Mouse (Mus musculus) MEL (cell line): ENCODE data around the gene Cwc25.

ENCODE experiments used
- CHD1 ChIP-seq: IDR thresholded peaks from 2 replicates; pipeline ENCODE4 v1.6.1; 2012; ENCODE audit warnings: low read depth, mild to moderate bottlenecking, inconsistent platforms, low read length, improper control_type of control experiment
- CHD2 ChIP-seq: IDR thresholded peaks from 2 replicates; pipeline ENCODE4 v1.6.1; 2011; ENCODE audit warnings: low read length, improper control_type of control experiment
- CTCF ChIP-seq, 3 experiments: IDR thresholded peaks in 2 of 3; conservative IDR thresholded peaks in 1 of 3; 2 replicates each; pipeline ENCODE4 v1.5.1; 2011 to 2012; ENCODE audit warnings: low read length in 3 of 3, low read depth in 2 of 3, mild to moderate bottlenecking in 2 of 3, improper control_type of control experiment in 1 of 3, inconsistent platforms in 1 of 3, mixed read lengths in 1 of 3, moderate library complexity in 1 of 3; ENCODE audit not compliant: control insufficient read depth in 1 of 3, insufficient read depth in 1 of 3, poor library complexity in 1 of 3, severe bottlenecking in 1 of 3
- ELF1 ChIP-seq: IDR thresholded peaks from 2 replicates; pipeline ENCODE4 v1.6.1; 2014; ENCODE audit warnings: low read depth, mild to moderate bottlenecking, inconsistent platforms, low read length, improper control_type of control experiment, moderate library complexity
- EP300 ChIP-seq, 2 experiments: IDR thresholded peaks; 2 replicates each; pipeline ENCODE4 v1.6.1; 2011; ENCODE audit warnings: improper control_type of control experiment in 2 of 2, low read length in 2 of 2, low read depth in 1 of 2, mild to moderate bottlenecking in 1 of 2
- MAFK ChIP-seq: IDR thresholded peaks from 2 replicates; pipeline ENCODE4 v1.6.1; 2011; ENCODE audit warnings: low read depth, mild to moderate bottlenecking, low read length, improper control_type of control experiment, borderline replicate concordance
- MEF2A ChIP-seq: IDR thresholded peaks from 2 replicates; pipeline ENCODE4 v1.6.1; 2014; ENCODE audit warnings: low read depth, mild to moderate bottlenecking, inconsistent platforms, low read length, improper control_type of control experiment; ENCODE audit not compliant: poor library complexity, insufficient replicate concordance, severe bottlenecking; ENCODE audit errors: extremely low read depth
- NRF1 ChIP-seq: IDR thresholded peaks from 2 replicates; pipeline ENCODE4 v1.6.1; 2014; ENCODE audit warnings: low read depth, mild to moderate bottlenecking, inconsistent platforms, low read length, improper control_type of control experiment, moderate library complexity; ENCODE audit not compliant: poor library complexity, insufficient read depth, severe bottlenecking
- POLR2A ChIP-seq, 2 experiments: IDR thresholded peaks; 2 replicates each; pipeline ENCODE4 v1.6.1; 2011 to 2012; ENCODE audit warnings: low read length in 2 of 2, mild to moderate bottlenecking in 2 of 2, control low read depth in 1 of 2, improper control_type of control experiment in 1 of 2, low read depth in 1 of 2, moderate library complexity in 1 of 2; ENCODE audit not compliant: control insufficient read depth in 1 of 2, insufficient read depth in 1 of 2, poor library complexity in 1 of 2
- RAD21 ChIP-seq: IDR thresholded peaks from 2 replicates; pipeline ENCODE4 v1.6.1; 2011; ENCODE audit warnings: mild to moderate bottlenecking, low read depth, low read length, improper control_type of control experiment
- SIN3A ChIP-seq: IDR thresholded peaks from 2 replicates; pipeline ENCODE4 v1.6.1; 2012; ENCODE audit warnings: low read length, improper control_type of control experiment, inconsistent platforms
- SMC3 ChIP-seq: IDR thresholded peaks from 2 replicates; pipeline ENCODE4 v1.6.1; 2011; ENCODE audit warnings: low read depth, low read length, improper control_type of control experiment
- TBP ChIP-seq: IDR thresholded peaks from 2 replicates; pipeline ENCODE4 v1.8.0; 2011; ENCODE audit warnings: low read depth, low read length, improper control_type of control experiment
- ZC3H11A ChIP-seq: IDR thresholded peaks from 2 replicates; pipeline ENCODE4 v1.6.1; 2012; ENCODE audit warnings: low read depth, mild to moderate bottlenecking, inconsistent platforms, low read length, improper control_type of control experiment

- TF ChIP-seq CTCF (IDR thresholded peaks at IDR 0.05 in 2 of 3, conservative IDR thresholded peaks at IDR 0.05 in 1 of 3; ENCODE audit: control insufficient read depth in 1 of 3, insufficient read depth in 1 of 3, low read depth in 2 of 3, low read length in 3 of 3, poor library complexity in 1 of 3, severe bottlenecking in 1 of 3), result no peak
- no peak for TF ChIP-seq POLR2A (IDR thresholded peaks at IDR 0.05; ENCODE audit: control insufficient read depth in 1 of 2, insufficient read depth in 1 of 2, low read depth in 1 of 2, low read length in 2 of 2, poor library complexity in 1 of 2)
- TF ChIP-seq EP300 (IDR thresholded peaks at IDR 0.05; ENCODE audit: low read depth in 1 of 2, low read length in 2 of 2), result no peak
- no peak for TF ChIP-seq RAD21
- TF ChIP-seq CHD1, result no peak
- TF ChIP-seq CHD2, result no peak
- TF ChIP-seq MEF2A, result no peak
- no peak for TF ChIP-seq SMC3
- TF ChIP-seq SIN3A, result no peak
- no peak for TF ChIP-seq ZC3H11A
- no peak for TF ChIP-seq ELF1
- TF ChIP-seq MAFK, result no peak
- TF ChIP-seq NRF1, result no peak
- no peak for TF ChIP-seq TBP
Observed at GRCm38 (mm10) chr11:97798083-97798435, 31.7 kb upstream of the Cwc25 start.
